Mouse (Mus musculus) T-helper 17 cell (primary cell): ENCODE results near the gene Aprt.

Experiments
- in situ Hi-C, 2 experiments: fragments of 300-600 bp; cut with MboI, MseI; formaldehyde crosslinking; loops; 1 replicate in 1 of 2; 2 replicates in 1 of 2; pipeline ENCODE4 v1.15.1; 2025; ENCODE audit warnings: high pct_unique_total_duplicates in 2 of 2

The Aprt gene

GRCm38 (mm10) chr8:122576648-122577022, at the start of gene Aprt:
TSS of gene Aprt (minus strand) at chr8:122576909.
- in situ Hi-C loops: no loop called here

- in situ Hi-C loops: loop anchor here (10.0 kb wide), 2 partner anchors 459 to 1289 kb away; no protein-coding TSS in a partner anchor
Measured at GRCm38 (mm10) chr8:122625811-122626210, 49.1 kb upstream of the Aprt start.

- in situ Hi-C loops: loop anchor here (5.0 to 25.0 kb wide), 4 partner anchors 208 to 1290 kb away; partner anchors contain the start of genes Fbxo31 (in 1 of the 2) and Map1lc3b (in 1 of the 2)
Measured at GRCm38 (mm10) chr8:122624653-122625052, 47.9 kb upstream of the Aprt start.

GRCm38 (mm10) chr8:122623844-122624642, 47.3 kb upstream of the Aprt start:
- in situ Hi-C loops: loop anchor here (5.0 to 25.0 kb wide), 4 partner anchors 208 to 1291 kb away; partner anchors contain the start of genes Fbxo31 (in 1 of the 2) and Map1lc3b (in 1 of the 2)

- in situ Hi-C loops: loop anchor here (5.0 to 25.0 kb wide), 4 partner anchors 210 to 1292 kb away; partner anchors contain the start of genes Fbxo31 (in 1 of the 2) and Map1lc3b (in 1 of the 2)
Measured at GRCm38 (mm10) chr8:122622727-122623126, 46.0 kb upstream of the Aprt start, which contains the start of gene Pabpn1l. TSS of gene Pabpn1l (minus strand) at chr8:122622739.

GRCm38 (mm10) chr8:122620446-122620845, 43.7 kb upstream of the Aprt start:
- in situ Hi-C loops: loop anchor here (5.0 to 25.0 kb wide), 4 partner anchors 212 to 1294 kb away; partner anchors contain the start of genes Fbxo31 (in 1 of the 2) and Map1lc3b (in 1 of the 2)

- in situ Hi-C loops: loop anchor here in 1 of 2 experiments (25.0 kb wide), 1 partner anchor 1032 kb away; the partner anchor contains the start of genes Fbxo31 and Map1lc3b
Measured at GRCm38 (mm10) chr8:122618660-122619378, 42.1 kb upstream of the Aprt start.

GRCm38 (mm10) chr8:122617947-122618546, 41.3 kb upstream of the Aprt start:
- in situ Hi-C loops: loop anchor here in 1 of 2 experiments (25.0 kb wide), 1 partner anchor 1031 kb away; the partner anchor contains the start of genes Fbxo31 and Map1lc3b

GRCm38 (mm10) chr8:122616181-122616905, 39.6 kb upstream of the Aprt start:
- in situ Hi-C loops: loop anchor here in 1 of 2 experiments (25.0 kb wide), 1 partner anchor 1029 kb away; the partner anchor contains the start of genes Fbxo31 and Map1lc3b

- in situ Hi-C loops: loop anchor here in 1 of 2 experiments (25.0 kb wide), 1 partner anchor 1024 kb away; the partner anchor contains the start of genes Fbxo31 and Map1lc3b
Measured at GRCm38 (mm10) chr8:122611295-122612133, 34.8 kb upstream of the Aprt start, which contains the start of the genes Galns and Trappc2l. TSS of gene Galns (minus strand) at chr8:122611463. TSS of gene Trappc2l (plus strand) at chr8:122611640.

- in situ Hi-C loops: loop anchor here in 1 of 2 experiments (25.0 kb wide), 1 partner anchor 1023 kb away; the partner anchor contains the start of genes Fbxo31 and Map1lc3b
Measured at GRCm38 (mm10) chr8:122610612-122611277, 34.0 kb upstream of the Aprt start.

GRCm38 (mm10) chr8:122610209-122610608, 33.5 kb upstream of the Aprt start:
- in situ Hi-C loops: loop anchor here in 1 of 2 experiments (25.0 kb wide), 1 partner anchor 1023 kb away; the partner anchor contains the start of genes Fbxo31 and Map1lc3b

- in situ Hi-C loops: loop anchor here in 1 of 2 experiments (25.0 kb wide), 1 partner anchor 1020 kb away; the partner anchor contains the start of genes Fbxo31 and Map1lc3b
Measured at GRCm38 (mm10) chr8:122606810-122607209, 30.1 kb upstream of the Aprt start.

GRCm38 (mm10) chr8:122605367-122605766, 28.7 kb upstream of the Aprt start:
- in situ Hi-C loops: loop anchor here in 1 of 2 experiments (25.0 kb wide), 1 partner anchor 1018 kb away; the partner anchor contains the start of genes Fbxo31 and Map1lc3b

GRCm38 (mm10) chr8:122604640-122605039, 27.9 kb upstream of the Aprt start:
- in situ Hi-C loops: loop anchor here in 1 of 2 experiments (25.0 kb wide), 1 partner anchor 1017 kb away; the partner anchor contains the start of genes Fbxo31 and Map1lc3b

GRCm38 (mm10) chr8:122600666-122601065, 24.0 kb upstream of the Aprt start:
- in situ Hi-C loops: loop anchor here in 1 of 2 experiments (25.0 kb wide), 1 partner anchor 1013 kb away; the partner anchor contains the start of genes Fbxo31 and Map1lc3b

GRCm38 (mm10) chr8:122596031-122596430, 19.3 kb upstream of the Aprt start:
- in situ Hi-C loops: no loop called here
